Mouse (Mus musculus) kidney, embryonic 16.5 days (tissue): ENCODE data around the gene Cpvl. TPM values are rescaled to one million over a fixed set of nuclear protein-coding genes. Genes with fewer than 3 reads are reported as not detected.

Experiments
- ATAC-seq: fragments of 200-750 bp; cut with Nextera tagmentation; 2 replicates; pipeline ENCODE4 v1.8.0; 2017; ENCODE audit warnings: moderate TSS enrichment; ENCODE audit not compliant: low FRiP score, low TSS enrichment
- H3K27ac ChIP-seq: fragments of 300-500 bp; sonication (generic); 2 replicates; pipeline ENCODE4 v1.5.1; 2014; ENCODE audit warnings: low read length
- H3K27me3 ChIP-seq: fragments of 300-500 bp; sonication (generic); 2 replicates; pipeline ENCODE4 v1.6.1; 2014; ENCODE audit warnings: low read length, control low read depth, mixed read lengths; ENCODE audit not compliant: insufficient read depth
- H3K36me3 ChIP-seq: fragments of 300-500 bp; sonication (generic); 2 replicates; pipeline ENCODE4 v1.6.1; 2014; ENCODE audit warnings: low read length, control low read depth, mixed read lengths; ENCODE audit not compliant: insufficient read depth
- H3K4me1 ChIP-seq: fragments of 300-500 bp; sonication (generic); 2 replicates; pipeline ENCODE4 v1.6.1; 2014; ENCODE audit warnings: low read length, control low read depth, mixed read lengths; ENCODE audit not compliant: insufficient read depth
- H3K4me2 ChIP-seq: fragments of 300-500 bp; sonication (generic); replicated peaks from 2 replicates; pipeline ENCODE4 v1.6.1; 2014; ENCODE audit warnings: low read depth, low read length
- H3K4me3 ChIP-seq: fragments of 300-500 bp; sonication (generic); 2 replicates; pipeline ENCODE4 v1.5.1; 2014; ENCODE audit warnings: mild to moderate bottlenecking, low read length
- H3K9ac ChIP-seq: fragments of 300-500 bp; sonication (generic); replicated peaks from 2 replicates; pipeline ENCODE4 v1.6.1; 2014; ENCODE audit warnings: low read length
- H3K9me3 ChIP-seq: fragments of 300-500 bp; sonication (generic); 2 replicates; pipeline ENCODE4 v1.6.1; 2016; ENCODE audit warnings: low read length, control low read depth
- WGBS: fragments of 180-500 bp; shearing (Covaris S2); extraction: QIAGEN DNeasy Blood & Tissue Kit; methylation state at CpG from one replicate; pipeline ENCODE4 v1.1.7; 2014; 5-methylcytosine and 5-hydroxymethylcytosine counted together
- polyA plus RNA-seq: library from polyadenylated mRNA; unstranded; fragments of >200 nt; fragmentation: Nextera tagmentation; extraction: Ambion mirVana; gene quantifications from 2 replicates; pipeline ENCODE4 v1.2.1, GENCODE M21; 2015

Gene Cpvl
- polyA plus RNA-seq: 0.35 TPM in 2 replicates

DNA sequence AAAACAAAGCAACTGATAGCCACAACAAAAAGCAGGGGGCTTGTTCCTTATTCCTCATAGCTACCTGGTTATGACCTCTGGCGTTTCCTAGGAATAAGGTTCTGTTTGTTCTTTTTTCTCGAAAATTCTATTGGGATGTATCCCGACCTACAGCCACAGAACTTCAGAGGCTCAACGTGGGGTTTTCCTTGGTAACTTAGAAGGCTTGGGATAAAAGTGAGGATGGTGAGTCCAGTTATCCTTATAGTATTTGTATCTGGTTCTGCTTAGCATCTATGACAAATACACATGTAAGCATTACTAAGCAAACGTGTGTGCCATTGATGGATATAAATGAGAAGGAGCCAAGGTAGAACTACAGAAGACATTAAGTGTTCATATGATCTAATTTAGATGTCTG lies at the start of gene Cpvl:
Cpvl (minus strand) TSS at position 101 of the 400 bp plus-strand sequence.
- no peak within 1 kb of the TSS for H3K27ac ChIP-seq
- H3K27me3 ChIP-seq: no peaks in the 10 kb centered on the region; the same call in 1 of the 2 replicates
- H3K4me3 ChIP-seq: no peak within 1 kb of the TSS
- H3K9ac ChIP-seq: no peak within 1 kb of the TSS
- no peaks in the 10 kb centered on the region for H3K9me3 ChIP-seq
- 83% methylated on average over 5 of the region's 5 CpGs for WGBS
- no peaks in the 10 kb centered on the region for H3K36me3 ChIP-seq
- peaks cover 5% of the 10 kb centered on the region; the same call in 1 of the 2 replicates for H3K4me1 ChIP-seq
- ATAC-seq: no peak
- no peak within 1 kb of the TSS for H3K4me2 ChIP-seq

DNA sequence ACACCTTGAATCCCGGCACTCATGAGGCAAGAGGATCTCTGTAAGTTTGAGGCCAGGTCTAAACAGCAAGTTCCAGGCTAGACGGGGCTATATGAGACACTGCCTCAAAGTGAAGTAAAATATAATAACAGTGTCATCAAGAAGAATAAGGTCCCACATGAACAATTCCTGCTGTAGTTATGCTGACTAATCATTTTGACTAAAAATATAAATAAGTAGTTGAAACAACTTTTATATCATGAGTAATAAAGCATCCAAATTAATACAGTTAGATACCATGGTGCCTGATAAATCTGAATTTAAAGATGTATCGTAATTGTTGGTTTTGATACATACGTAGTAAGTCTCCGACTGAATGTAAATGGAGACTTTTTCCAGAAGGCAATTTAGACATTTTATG lies 45.4 kb upstream of the Cpvl start:
- Histone ChIP-seq H3K27me3 (no peaks in the 10 kb centered on the region), H3K27ac (no peak overlapping the region), H3K4me3 (no peak overlapping the region), H3K9ac (no peak overlapping the region), H3K4me1 (no peaks in the 10 kb centered on the region), H3K4me2 (no peak overlapping the region), H3K9me3 (no peaks in the 10 kb centered on the region), H3K36me3 (no peaks in the 10 kb centered on the region)
- no peak for ATAC-seq
- WGBS: 83% methylated on average over 5 of the region's 5 CpGs

DNA sequence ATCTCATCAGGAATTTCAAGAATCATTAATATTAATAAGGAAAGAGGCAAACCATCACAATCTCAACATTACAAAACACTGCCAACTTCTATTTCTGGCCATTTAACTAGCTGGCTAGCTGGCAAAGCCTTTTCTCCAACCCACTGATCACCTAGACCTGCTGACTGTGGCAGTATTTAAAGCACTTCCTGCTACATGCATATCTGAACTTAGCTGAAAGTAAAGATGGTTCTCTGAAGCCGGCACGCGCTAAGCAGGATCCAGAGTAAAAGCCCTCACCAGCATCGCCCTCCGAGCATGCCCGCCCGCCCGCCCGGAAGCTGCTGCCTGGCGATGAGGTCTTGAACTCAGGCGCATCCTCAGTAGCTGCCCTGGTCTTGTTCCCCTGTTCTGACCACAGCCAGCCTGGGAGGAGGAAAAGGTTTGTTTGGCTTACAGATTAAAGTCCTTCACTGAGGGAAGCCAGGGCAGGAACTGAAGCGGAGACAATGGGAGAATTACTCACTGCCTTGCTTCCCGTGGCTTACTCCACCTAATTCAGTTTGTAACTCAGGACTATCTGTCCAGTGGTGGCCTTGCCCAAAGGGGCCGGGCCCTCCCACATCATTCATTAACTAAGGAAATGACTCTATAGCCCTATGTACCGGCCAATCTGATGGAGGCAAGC lies 42.8 kb upstream of the Cpvl start:
- H3K4me2 ChIP-seq: peak overlapping the region; percentile 35; the same call in 1 of the 2 replicates
- H3K9me3 ChIP-seq: no peaks in the 10 kb centered on the region
- no peaks in the 10 kb centered on the region for H3K27me3 ChIP-seq
- H3K36me3 ChIP-seq: no peaks in the 10 kb centered on the region
- H3K9ac ChIP-seq: no peak overlapping the region
- H3K4me1 ChIP-seq: peaks cover 9% of the 10 kb centered on the region
- 45% methylated on average over 15 of the region's 15 CpGs for WGBS
- H3K4me3 ChIP-seq: no peak overlapping the region
- H3K27ac ChIP-seq: peak overlapping the region; percentile 38
- peak; percentile 93 for ATAC-seq

DNA sequence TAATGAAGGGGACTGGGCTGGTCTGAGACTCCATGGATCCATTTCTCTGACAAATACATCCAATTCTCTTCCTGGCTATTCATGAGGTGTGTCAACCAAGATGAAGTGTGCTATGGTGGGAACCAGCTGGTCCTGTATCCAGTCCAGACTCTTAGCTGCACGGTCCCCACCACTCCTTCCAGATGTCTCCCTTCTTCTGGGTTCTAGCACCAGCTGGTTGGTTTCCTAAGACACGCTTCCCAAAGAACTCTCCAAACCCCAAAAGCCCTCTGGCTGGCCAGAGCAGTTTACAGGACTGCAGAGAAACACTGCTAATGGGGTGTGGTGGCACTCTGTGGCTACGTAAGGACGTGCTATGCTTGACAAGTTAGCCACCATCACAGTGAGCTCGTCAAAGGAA lies 40.4 kb upstream of the Cpvl start:
- Histone ChIP-seq H3K9me3 (no peaks in the 10 kb centered on the region), H3K4me3 (no peak overlapping the region), H3K4me1 (peaks cover 9% of the 10 kb centered on the region), H3K9ac (no peak overlapping the region), H3K27me3 (no peaks in the 10 kb centered on the region), H3K36me3 (no peaks in the 10 kb centered on the region), H3K4me2 (no peak overlapping the region), H3K27ac (no peak overlapping the region)
- WGBS: 64% methylated on average over 5 of the region's 5 CpGs
- no peak for ATAC-seq

DNA sequence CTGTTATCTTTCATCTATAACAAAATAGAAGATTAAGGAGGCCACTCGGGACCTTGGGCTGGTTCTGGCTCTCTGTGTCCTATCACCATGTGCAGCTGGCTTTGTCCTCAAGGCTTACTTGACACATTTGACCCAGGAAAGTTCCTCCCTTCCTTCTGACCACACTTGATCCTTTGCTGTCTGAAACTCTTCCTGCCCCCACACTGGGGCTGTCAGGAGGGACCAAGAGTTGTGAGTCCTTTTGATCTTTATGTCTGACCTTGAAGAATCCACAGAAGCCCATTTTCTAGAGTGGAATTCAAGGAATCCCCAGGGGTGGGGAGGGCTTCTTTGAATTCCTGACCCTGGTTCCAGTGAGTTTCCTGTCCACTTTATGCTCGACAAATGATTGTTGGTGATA lies 39.6 kb upstream of the Cpvl start:
- ATAC-seq: peak; percentile 60; the same call in 1 of the 2 replicates
- 17% methylated on average over 2 of the region's 2 CpGs for WGBS
- Histone ChIP-seq H3K36me3 (no peaks in the 10 kb centered on the region), H3K27ac (no peak overlapping the region), H3K9me3 (no peaks in the 10 kb centered on the region), H3K27me3 (no peaks in the 10 kb centered on the region), H3K9ac (no peak overlapping the region), H3K4me3 (no peak overlapping the region), H3K4me1 (peaks cover 9% of the 10 kb centered on the region), H3K4me2 (no peak overlapping the region)

DNA sequence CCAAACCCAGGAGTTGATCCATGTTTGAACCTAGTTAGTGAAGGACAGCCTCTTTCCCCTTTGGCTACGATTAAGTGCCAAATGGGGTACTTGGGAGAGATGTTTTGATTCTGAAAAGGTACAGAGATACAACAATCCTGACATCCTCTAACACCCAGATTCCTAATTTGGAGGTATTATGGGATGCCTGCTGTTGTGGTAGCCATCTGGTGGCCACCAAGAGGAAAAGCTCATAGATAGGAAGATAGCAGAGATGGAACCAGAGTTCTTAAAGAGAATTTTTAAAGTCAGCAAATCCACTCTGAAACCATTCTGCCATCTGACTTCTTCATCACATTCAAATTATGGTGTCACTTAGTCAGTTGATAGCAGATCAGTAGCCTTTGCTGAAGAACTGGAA lies 33.7 kb upstream of the Cpvl start:
- Histone ChIP-seq H3K27ac (no peak overlapping the region), H3K4me1 (peaks cover 3% of the 10 kb centered on the region; the same call in 1 of the 2 replicates), H3K9me3 (no peaks in the 10 kb centered on the region), H3K4me3 (no peak overlapping the region), H3K4me2 (no peak overlapping the region), H3K36me3 (no peaks in the 10 kb centered on the region), H3K9ac (no peak overlapping the region), H3K27me3 (no peaks in the 10 kb centered on the region)
- WGBS: 96% methylated on average over 1 of the region's 1 CpGs
- no peak for ATAC-seq

DNA sequence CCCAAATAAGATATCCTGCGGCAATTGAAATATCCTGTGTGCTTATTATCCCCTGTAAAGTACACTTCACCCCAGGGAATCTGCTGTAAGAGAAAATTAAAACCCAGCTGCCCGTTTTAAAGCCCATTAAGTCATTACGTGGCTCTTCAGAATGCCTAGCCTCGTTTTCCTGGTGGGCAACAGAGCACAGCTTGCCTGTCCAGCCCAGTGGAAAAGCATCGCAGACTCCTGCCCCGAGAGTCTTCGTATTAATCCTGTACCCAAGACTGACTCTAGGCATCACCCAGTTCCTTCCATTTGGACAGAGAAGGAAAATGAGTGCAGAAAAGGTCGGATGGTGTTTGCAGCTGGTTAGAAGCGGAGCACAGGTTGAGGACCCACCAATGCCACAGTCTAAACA lies 31.9 kb upstream of the Cpvl start:
- peaks cover 3% of the 10 kb centered on the region; the same call in 1 of the 2 replicates for H3K4me1 ChIP-seq
- 42% methylated on average over 9 of the region's 9 CpGs for WGBS
- no peaks in the 10 kb centered on the region for H3K9me3 ChIP-seq
- no peak overlapping the region for H3K4me3 ChIP-seq
- no peak overlapping the region for H3K9ac ChIP-seq
- no peaks in the 10 kb centered on the region for H3K36me3 ChIP-seq
- H3K27me3 ChIP-seq: no peaks in the 10 kb centered on the region
- no peak for ATAC-seq
- H3K27ac ChIP-seq: no peak overlapping the region
- H3K4me2 ChIP-seq: no peak overlapping the region

DNA sequence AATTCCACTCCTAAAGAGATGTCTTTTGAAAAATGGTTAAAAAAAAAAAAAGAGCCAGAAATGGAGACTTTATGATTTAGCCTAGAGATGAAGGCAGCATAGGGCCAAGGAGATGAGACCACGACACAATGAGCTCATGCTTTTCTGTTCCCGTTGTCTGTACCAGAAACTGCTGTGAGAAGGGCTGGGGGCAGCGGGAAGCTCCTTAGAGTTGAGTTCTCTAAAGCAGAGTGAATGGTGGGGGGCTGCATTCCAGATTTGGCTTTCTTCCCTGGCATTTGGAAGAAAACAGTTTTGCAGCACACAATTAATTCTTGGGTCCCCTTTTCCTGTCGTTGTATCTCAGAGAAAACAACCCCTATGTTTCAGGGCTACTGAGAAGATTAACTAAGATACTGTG lies 30.8 kb upstream of the Cpvl start:
- no peaks in the 10 kb centered on the region for H3K36me3 ChIP-seq
- H3K9me3 ChIP-seq: no peaks in the 10 kb centered on the region
- WGBS: 61% methylated on average over 4 of the region's 4 CpGs
- no peak for ATAC-seq
- peaks cover 3% of the 10 kb centered on the region; the same call in 1 of the 2 replicates for H3K4me1 ChIP-seq
- H3K27me3 ChIP-seq: no peaks in the 10 kb centered on the region
- H3K4me2 ChIP-seq: no peak overlapping the region
- no peak overlapping the region for H3K9ac ChIP-seq
- H3K4me3 ChIP-seq: no peak overlapping the region
- no peak overlapping the region for H3K27ac ChIP-seq

DNA sequence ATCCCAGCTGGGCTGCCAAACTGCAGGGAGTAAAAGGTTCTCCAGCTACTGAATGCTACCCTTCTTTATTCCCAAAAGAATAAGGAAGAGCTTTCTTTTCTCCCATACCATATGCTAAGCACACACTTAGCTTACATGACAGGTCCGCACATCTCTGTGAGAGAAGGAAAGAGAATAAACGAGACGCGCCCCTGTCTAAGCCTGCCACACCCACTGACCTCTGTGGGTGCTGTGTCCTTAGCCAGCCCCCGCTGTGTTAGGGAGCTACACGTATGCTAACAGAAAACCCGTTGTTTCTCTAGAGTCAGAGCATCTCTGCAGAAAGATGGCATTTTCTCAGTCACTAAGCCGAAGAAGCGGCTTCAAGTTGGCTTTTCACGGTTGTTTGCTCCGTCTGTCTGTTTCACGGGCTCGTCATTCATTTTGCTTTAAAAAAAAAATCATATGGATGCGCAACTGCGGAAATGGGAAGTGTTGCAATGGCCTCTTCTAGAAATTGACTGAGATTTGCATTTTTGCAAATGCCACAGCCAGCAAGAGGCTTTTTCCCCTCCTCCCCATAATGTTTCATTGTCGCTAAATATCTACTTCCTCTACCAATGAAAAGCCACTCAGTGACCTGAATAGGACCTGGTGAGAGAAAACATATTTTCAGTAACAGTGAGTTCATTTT lies 30.1 kb upstream of the Cpvl start:
- H3K27me3 ChIP-seq: no peaks in the 10 kb centered on the region
- H3K4me3 ChIP-seq: no peak overlapping the region
- no peaks in the 10 kb centered on the region for H3K36me3 ChIP-seq
- WGBS: 86% methylated on average over 16 of the region's 16 CpGs
- ATAC-seq: no peak
- no peaks in the 10 kb centered on the region for H3K9me3 ChIP-seq
- H3K9ac ChIP-seq: no peak overlapping the region
- no peak overlapping the region for H3K4me2 ChIP-seq
- H3K27ac ChIP-seq: no peak overlapping the region
- peaks cover 3% of the 10 kb centered on the region; the same call in 1 of the 2 replicates for H3K4me1 ChIP-seq

DNA sequence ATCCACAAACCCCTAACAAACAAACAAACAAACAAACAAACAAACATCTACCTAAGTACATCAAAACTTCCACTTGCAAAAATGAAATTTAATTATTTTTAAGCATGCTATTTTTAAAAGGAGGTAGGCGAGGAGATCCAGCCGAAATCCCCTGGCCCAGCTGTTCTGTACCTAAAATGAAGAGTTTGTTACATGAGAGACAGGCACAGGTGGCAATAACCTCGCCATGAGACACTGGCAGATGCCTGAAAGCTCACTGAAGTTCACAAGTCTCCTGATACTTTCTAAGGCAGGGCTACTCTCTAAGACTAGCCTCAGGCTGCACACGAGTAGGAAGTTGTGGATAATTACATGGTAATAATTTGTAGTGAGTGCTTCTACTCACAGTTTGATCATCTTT lies 26.8 kb upstream of the Cpvl start:
- 87% methylated on average over 4 of the region's 4 CpGs for WGBS
- no peak overlapping the region for H3K27ac ChIP-seq
- H3K9ac ChIP-seq: no peak overlapping the region
- H3K4me1 ChIP-seq: peaks cover 3% of the 10 kb centered on the region; the same call in 1 of the 2 replicates
- H3K9me3 ChIP-seq: no peaks in the 10 kb centered on the region; the same call in 1 of the 2 replicates
- no peaks in the 10 kb centered on the region for H3K27me3 ChIP-seq
- H3K4me2 ChIP-seq: no peak overlapping the region
- no peak overlapping the region for H3K4me3 ChIP-seq
- no peak for ATAC-seq
- H3K36me3 ChIP-seq: no peaks in the 10 kb centered on the region
